Mouse (Mus musculus): ENCODE results near the gene Camk2g.

DNA sequence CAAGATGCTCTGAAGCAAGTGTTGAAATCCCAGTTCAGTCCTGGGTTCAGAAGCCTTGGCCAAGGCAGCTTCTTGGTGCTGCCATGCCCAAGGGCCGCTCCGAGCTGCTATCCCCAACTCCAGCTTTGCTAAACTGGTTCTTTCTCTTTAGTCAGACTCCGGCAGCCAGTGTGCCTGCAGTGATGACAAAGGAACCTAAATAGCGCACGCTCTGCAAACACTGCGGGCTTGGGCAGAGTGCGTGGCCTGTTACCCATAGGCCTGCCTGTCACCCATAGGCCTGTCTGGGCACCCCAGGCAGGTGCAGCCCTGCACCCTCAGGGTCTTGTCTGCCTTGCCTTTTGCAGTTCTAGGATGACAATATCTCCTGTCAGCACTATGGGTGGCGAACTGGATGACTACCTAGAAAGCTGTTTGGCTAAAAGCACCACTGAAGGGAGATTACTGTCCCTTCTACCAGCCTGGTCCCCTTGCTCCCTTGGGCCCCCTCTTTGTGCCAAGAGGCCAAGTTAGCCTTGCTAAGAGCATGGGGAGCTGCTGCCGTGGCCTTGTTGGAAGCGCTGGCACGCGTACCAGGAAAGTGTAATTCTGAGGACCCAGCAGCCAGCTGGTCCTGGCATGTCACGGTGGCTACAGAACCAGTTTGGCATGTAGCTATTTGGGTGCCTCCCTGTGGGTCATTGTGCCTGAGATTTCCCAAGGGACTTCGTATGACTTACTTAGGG, 12.4 kb upstream of the Camk2g start:
- TF ChIP-seq POLR2A (IDR thresholded peaks at IDR 0.05; ENCODE audit: borderline replicate concordance, insufficient read depth, low read length) (no peak), CTCF (IDR thresholded peaks at IDR 0.05; ENCODE audit: borderline replicate concordance, insufficient read depth, low read depth, low read length) (no peak)
